Mouse (Mus musculus): ENCODE data around the gene Nsmce1. TPM values are rescaled to one million over a fixed set of nuclear protein-coding genes. Genes with fewer than 3 reads are reported as not detected.

Gene Nsmce1
- polyA plus RNA-seq, 1 experiment from 2014 or later = 137 TPM

DNA sequence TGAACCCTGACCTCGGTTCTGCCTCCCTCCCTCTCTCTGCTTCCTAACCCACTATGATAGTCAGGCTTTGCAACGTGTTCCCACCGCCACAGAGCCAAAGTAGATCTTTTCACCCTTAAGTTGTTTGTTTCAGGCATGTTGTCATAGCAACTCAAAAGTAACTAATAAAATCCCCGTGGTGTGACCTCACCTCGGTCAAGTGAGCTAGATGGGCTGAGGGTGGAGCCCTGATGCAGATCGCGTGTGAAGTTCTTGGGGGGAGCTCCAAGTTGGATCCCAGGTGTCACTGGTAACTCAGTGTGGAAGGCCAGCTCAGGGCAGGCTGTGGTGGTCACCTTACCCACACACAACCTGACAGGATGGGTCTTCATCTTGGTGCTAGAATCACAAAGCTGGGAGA lies 63.0 kb downstream of the Nsmce1 start:
- 74% methylated on average over 7 of the region's 7 CpGs for WGBS
- H3K9me3 ChIP-seq (ENCODE audit: low read length) = peaks cover 6% of the 10 kb centered on the region; the same call in 1 of the 2 replicates
- ATAC-seq (ENCODE audit: low FRiP score, low TSS enrichment) = no peak
- no peaks in the 10 kb centered on the region for H3K4me1 ChIP-seq (ENCODE audit: insufficient read depth, low read length)
- H3K27me3 ChIP-seq (ENCODE audit: insufficient read depth, low read length) = no peaks in the 10 kb centered on the region; the same call in 1 of the 2 replicates
- no peak overlapping the region for H3K27ac ChIP-seq (ENCODE audit: low read length)
- H3K4me3 ChIP-seq (ENCODE audit: low read length) = no peak overlapping the region
- no peak overlapping the region for H3K4me2 ChIP-seq (replicated peaks; ENCODE audit: low read depth, low read length)
- no peaks in the 10 kb centered on the region for H3K36me3 ChIP-seq (ENCODE audit: insufficient read depth, low read length)
- H3K9ac ChIP-seq (replicated peaks; ENCODE audit: low read length) = no peak overlapping the region

DNA sequence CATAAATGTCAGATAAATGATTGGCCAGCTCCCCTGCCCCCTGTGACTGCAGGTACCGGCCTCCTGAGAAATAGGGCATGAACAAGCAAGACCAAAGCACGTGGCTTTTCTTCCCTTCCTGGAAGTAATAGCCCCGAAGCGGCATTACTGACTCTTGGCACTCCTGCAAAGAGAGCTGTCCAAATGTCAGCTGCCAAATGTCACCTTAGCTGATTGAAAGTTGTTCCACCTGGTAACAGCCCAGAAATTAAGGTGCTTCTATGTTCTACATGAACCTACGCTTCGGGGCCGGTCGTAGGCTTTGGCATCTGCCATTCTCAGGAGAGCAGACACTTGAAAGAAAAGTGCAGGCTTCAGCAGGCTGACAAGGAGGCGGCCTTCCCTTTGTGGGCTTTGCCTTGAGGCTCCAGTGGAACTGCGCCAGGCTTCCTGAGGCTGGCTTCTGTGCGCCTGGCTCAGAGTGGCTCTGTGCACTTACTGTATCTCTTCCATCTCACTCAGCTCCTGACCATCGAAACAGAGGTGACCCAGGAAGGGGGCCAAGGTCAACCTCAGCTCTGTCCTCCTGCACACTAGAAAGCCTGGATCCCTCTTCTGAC lies 63.8 kb downstream of the Nsmce1 start:
- H3K4me3 ChIP-seq (ENCODE audit: low read length) = no peak overlapping the region
- H3K4me1 ChIP-seq (ENCODE audit: insufficient read depth, low read length) = no peaks in the 10 kb centered on the region
- H3K36me3 ChIP-seq (ENCODE audit: insufficient read depth, low read length) = no peaks in the 10 kb centered on the region
- no peak for ATAC-seq (ENCODE audit: low FRiP score, low TSS enrichment)
- no peak overlapping the region for H3K4me2 ChIP-seq (replicated peaks; ENCODE audit: low read depth, low read length)
- 70% methylated on average over 12 of the region's 12 CpGs for WGBS
- no peaks in the 10 kb centered on the region; the same call in 1 of the 2 replicates for H3K27me3 ChIP-seq (ENCODE audit: insufficient read depth, low read length)
- peaks cover 6% of the 10 kb centered on the region; the same call in 1 of the 2 replicates for H3K9me3 ChIP-seq (ENCODE audit: low read length)
- no peak overlapping the region for H3K9ac ChIP-seq (replicated peaks; ENCODE audit: low read length)
- no peak overlapping the region for H3K27ac ChIP-seq (ENCODE audit: low read length)

DNA sequence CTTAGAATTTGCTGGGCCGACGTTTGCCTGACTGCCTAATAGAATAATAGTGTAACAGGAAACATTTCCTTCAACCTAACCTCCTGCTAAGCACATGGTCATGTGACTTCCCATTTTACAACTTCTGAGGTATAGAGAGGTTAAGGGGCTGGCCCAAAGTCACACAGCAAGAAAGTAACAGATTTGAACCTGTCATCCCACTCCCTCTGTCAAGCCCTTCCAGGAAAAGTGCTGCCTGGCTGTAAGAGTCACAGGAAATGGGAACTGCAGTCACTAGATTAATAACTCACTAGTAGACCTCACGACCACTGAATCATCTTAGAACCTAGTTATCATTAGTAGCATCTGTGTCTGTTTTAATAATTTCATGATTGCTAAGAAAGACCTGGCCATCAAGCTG lies 68.3 kb downstream of the Nsmce1 start:
- Histone ChIP-seq H3K4me3 (ENCODE audit: low read length) (no peak overlapping the region), H3K9me3 (ENCODE audit: low read length) (no peaks in the 10 kb centered on the region), H3K4me2 (replicated peaks; ENCODE audit: low read depth, low read length) (no peak overlapping the region), H3K9ac (replicated peaks; ENCODE audit: low read length) (no peak overlapping the region), H3K36me3 (ENCODE audit: insufficient read depth, low read length) (no peaks in the 10 kb centered on the region), H3K4me1 (ENCODE audit: insufficient read depth, low read length) (no peaks in the 10 kb centered on the region), H3K27ac (ENCODE audit: low read length) (no peak overlapping the region), H3K27me3 (ENCODE audit: insufficient read depth, low read length) (no peaks in the 10 kb centered on the region)
- WGBS = 40% methylated on average over 3 of the region's 3 CpGs
- ATAC-seq (ENCODE audit: low FRiP score, low TSS enrichment) = no peak

DNA sequence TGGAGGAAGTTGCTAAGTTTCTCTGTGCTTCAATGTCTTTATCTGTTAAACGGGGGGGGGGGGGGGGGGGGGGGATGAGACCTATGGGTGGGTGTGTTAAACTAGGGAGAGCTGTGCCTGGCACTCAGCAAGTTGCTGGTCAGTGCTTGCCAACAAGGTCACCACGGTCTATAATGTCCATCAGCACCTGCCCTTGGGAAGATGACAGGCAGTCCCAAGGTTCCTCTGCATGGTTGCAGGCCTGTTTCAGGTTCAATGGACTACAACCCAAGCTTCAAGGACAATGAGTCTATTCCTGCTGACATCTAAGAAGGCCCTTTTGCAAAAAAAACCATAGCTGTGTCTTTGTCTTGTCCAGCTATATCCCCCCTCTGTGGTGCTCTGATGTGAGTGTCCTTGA lies 69.5 kb downstream of the Nsmce1 start:
- Histone ChIP-seq H3K9ac (replicated peaks; ENCODE audit: low read length) (no peak overlapping the region), H3K9me3 (ENCODE audit: low read length) (no peaks in the 10 kb centered on the region), H3K27me3 (ENCODE audit: insufficient read depth, low read length) (no peaks in the 10 kb centered on the region), H3K27ac (ENCODE audit: low read length) (no peak overlapping the region), H3K4me1 (ENCODE audit: insufficient read depth, low read length) (no peaks in the 10 kb centered on the region), H3K4me3 (ENCODE audit: low read length) (no peak overlapping the region), H3K4me2 (replicated peaks; ENCODE audit: low read depth, low read length) (no peak overlapping the region), H3K36me3 (ENCODE audit: insufficient read depth, low read length) (no peaks in the 10 kb centered on the region)
- no peak for ATAC-seq (ENCODE audit: low FRiP score, low TSS enrichment)
- WGBS = 40% methylated on average over 2 of the region's 2 CpGs

DNA sequence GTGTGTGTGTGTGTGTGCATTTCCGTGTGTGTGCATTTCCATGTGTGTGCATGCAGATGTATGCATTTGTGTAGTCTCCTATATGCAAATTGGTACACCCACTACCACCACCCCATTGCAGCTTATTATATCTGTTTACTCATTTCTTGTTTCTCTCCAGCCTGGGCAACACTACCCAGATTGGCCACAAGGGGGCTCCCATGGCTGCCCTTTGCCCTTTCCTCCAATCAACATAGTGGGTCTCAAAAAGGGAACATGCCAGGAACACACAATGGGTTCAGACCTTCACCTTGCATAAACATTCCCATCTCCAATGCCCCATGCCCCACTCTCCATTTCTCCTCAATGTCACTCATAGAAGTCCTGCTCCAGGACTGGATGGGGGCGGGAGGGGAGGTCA lies 71.2 kb downstream of the Nsmce1 start:
- H3K9ac ChIP-seq (replicated peaks; ENCODE audit: low read length) = no peak overlapping the region
- H3K4me3 ChIP-seq (ENCODE audit: low read length) = no peak overlapping the region
- no peaks in the 10 kb centered on the region for H3K36me3 ChIP-seq (ENCODE audit: insufficient read depth, low read length)
- no peak overlapping the region for H3K27ac ChIP-seq (ENCODE audit: low read length)
- ATAC-seq (ENCODE audit: low FRiP score, low TSS enrichment) = no peak
- 69% methylated on average over 2 of the region's 2 CpGs for WGBS
- H3K27me3 ChIP-seq (ENCODE audit: insufficient read depth, low read length) = no peaks in the 10 kb centered on the region
- no peaks in the 10 kb centered on the region for H3K9me3 ChIP-seq (ENCODE audit: low read length)
- H3K4me2 ChIP-seq (replicated peaks; ENCODE audit: low read depth, low read length) = no peak overlapping the region
- H3K4me1 ChIP-seq (ENCODE audit: insufficient read depth, low read length) = no peaks in the 10 kb centered on the region

DNA sequence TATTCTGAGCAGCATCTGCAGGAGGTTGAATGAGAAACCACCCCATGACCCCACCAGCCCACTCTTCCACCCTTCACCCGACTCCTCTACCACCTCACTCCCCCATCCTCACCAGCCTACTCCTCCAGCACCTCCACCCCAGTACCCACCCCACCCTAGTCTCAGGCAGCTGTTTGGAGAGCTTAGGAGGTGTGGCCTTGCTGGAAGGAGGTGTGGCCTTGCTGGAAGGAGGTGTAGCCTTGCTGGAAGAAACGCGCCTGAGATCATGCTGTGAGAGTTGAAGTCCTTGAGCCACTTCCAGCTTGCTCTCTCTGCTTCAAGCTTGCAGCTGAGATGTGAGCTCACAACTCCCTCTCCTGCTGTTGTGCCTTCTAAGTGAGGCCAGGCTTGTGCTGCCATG lies 73.0 kb downstream of the Nsmce1 start:
- WGBS = 8% methylated on average over 3 of the region's 3 CpGs
- Histone ChIP-seq H3K4me2 (replicated peaks; ENCODE audit: low read depth, low read length) (no peak overlapping the region), H3K9me3 (ENCODE audit: low read length) (no peaks in the 10 kb centered on the region), H3K36me3 (ENCODE audit: insufficient read depth, low read length) (no peaks in the 10 kb centered on the region), H3K4me1 (ENCODE audit: insufficient read depth, low read length) (no peaks in the 10 kb centered on the region), H3K27me3 (ENCODE audit: insufficient read depth, low read length) (no peaks in the 10 kb centered on the region), H3K4me3 (ENCODE audit: low read length) (no peak overlapping the region), H3K27ac (ENCODE audit: low read length) (no peak overlapping the region), H3K9ac (replicated peaks; ENCODE audit: low read length) (no peak overlapping the region)
- ATAC-seq (ENCODE audit: low FRiP score, low TSS enrichment) = no peak

Other genes starting within 250 kb of the Nsmce1 start
- 13.3 and 14.1 TPM in 2 replicates for gene Kdm8, start 46.9 kb downstream of the Nsmce1 start, polyA plus RNA-seq (2015; fragmentation: Nextera tagmentation; extraction: Ambion mirVana)
- gene Il4ra, start 60.5 kb upstream of the Nsmce1 start, polyA plus RNA-seq (2015; fragmentation: Nextera tagmentation; extraction: Ambion mirVana) = 11.5 and 13.1 TPM in 2 replicates
- 0.34 and 0.35 TPM in 2 replicates for gene Il21r, start 111.8 kb upstream of the Nsmce1 start, polyA plus RNA-seq (2015; fragmentation: Nextera tagmentation; extraction: Ambion mirVana)
- 31.5 and 33.9 TPM in 2 replicates for gene Gtf3c1, start 216.2 kb upstream of the Nsmce1 start, polyA plus RNA-seq (2015; fragmentation: Nextera tagmentation; extraction: Ambion mirVana)
- 10.1 and 10.3 TPM in 2 replicates for gene D430042O09Rik, start 216.3 kb upstream of the Nsmce1 start, polyA plus RNA-seq (2015; fragmentation: Nextera tagmentation; extraction: Ambion mirVana)

All from kidney, embryonic 16.5 days (tissue).